ENCODE assay signal across 12 mouse cellular contexts in genomic region chr12:70712322-70713024, GRCm38 (mm10).
DNase-seq lines count a peak whose midpoint lies in the region; TF ChIP-seq lines count a peak whose summit lies in the region.
"Had no signal": no experiment of that assay in that cellular context is flagged by ENCODE, and none has a peak within 500 bp of the region (broad histone marks: within the 10 kb centered on the region; RNA-seq: fewer than 3 reads in every experiment).

No protein-coding gene starts in this region.

- TF ChIP-seq CTCF in gastrocnemius, adult 2 months (IDR thresholded peaks at IDR 0.05), result no peak
- TF ChIP-seq CTCF in left cerebral cortex, adult 2 months (IDR thresholded peaks at IDR 0.05), result no peak
- TF ChIP-seq CTCF in ES-Bruce4 (IDR thresholded peaks at IDR 0.05; ENCODE audit: low read depth, low read length), result no peak

- H3K4me3 ChIP-seq in gastrocnemius, adult 2 months, result no peak overlapping the region
- H3K4me3 ChIP-seq in left cerebral cortex, adult 2 months, result no peak overlapping the region
- H3K4me3 ChIP-seq in ES-Bruce4 (ENCODE audit: low read depth, low read length), result no peak overlapping the region
- H3K4me3 ChIP-seq: heart, embryonic 13.5 days; midbrain, embryonic 15.5 days had no signal

- intact Hi-C loops in gastrocnemius, adult 2 months (cut with DNase I), result no loop called here
- intact Hi-C loops in left cerebral cortex, adult 2 months (cut with DNase I), result loop anchor here (2.0 to 5.0 kb wide), 4 partner anchors 65 to 165 kb away; no protein-coding TSS in a partner anchor
- intact Hi-C loops in left cerebral cortex, postnatal 10 days (cut with DNase I), result loop anchor here (5.0 to 10.0 kb wide), 2 partner anchors 115 to 192 kb away; partner anchors contain the start of gene Frmd6
- intact Hi-C loops in left cerebral cortex, postnatal 36 days (cut with DNase I), result no loop called here

- peak overlapping the region; percentile 41; the same call in 1 of the 2 replicates for H3K27ac ChIP-seq in gastrocnemius, adult 2 months
- H3K27ac ChIP-seq in left cerebral cortex, adult 2 months, result peak overlapping the region; percentile 94
- peak overlapping the region; percentile 81 for H3K27ac ChIP-seq in ES-Bruce4 (ENCODE audit: insufficient read depth, low read length)
- H3K27ac ChIP-seq: heart, embryonic 13.5 days; midbrain, embryonic 15.5 days had no signal

- TF ChIP-seq EP300 in ES-Bruce4 (IDR thresholded peaks at IDR 0.05; ENCODE audit: insufficient read depth, low read depth, low read length), result peak; percentile 78

- H3K9ac ChIP-seq in ES-Bruce4 (ENCODE audit: low read depth, poor library complexity, severe bottlenecking), result no peak overlapping the region
- H3K9ac ChIP-seq: heart, embryonic 13.5 days; midbrain, embryonic 15.5 days had no signal

- H3K4me1 ChIP-seq in ES-Bruce4 (ENCODE audit: control insufficient read depth, insufficient read depth, low read length), result peaks cover 10% of the 10 kb centered on the region
- H3K4me1 ChIP-seq: midbrain, embryonic 15.5 days had no signal

- no peak for TF ChIP-seq POLR2A in ES-Bruce4 (IDR thresholded peaks at IDR 0.05; ENCODE audit: insufficient read depth, low read length)

- 0 out of 2 replicates have a peak, but pooled peaks cover 2% of the 10 kb centered on the region for H3K9me3 ChIP-seq in ES-Bruce4 (replicated peaks; ENCODE audit: control insufficient read depth, insufficient read depth, low read length, poor library complexity, severe bottlenecking)
- H3K9me3 ChIP-seq: heart, embryonic 13.5 days; midbrain, embryonic 15.5 days had no signal

- no peak for DNase-seq in gastrocnemius, adult 2 months
- no peak for DNase-seq in gastrocnemius, postnatal 4 days (ENCODE audit: low spot score in 2 of 2)
- DNase-seq in left cerebral cortex, adult 2 months (ENCODE audit: extremely low spot score in 1 of 2, low spot score in 2 of 2), result no peak
- DNase-seq in left cerebral cortex, postnatal 10 days (ENCODE audit: extremely low spot score in 1 of 2, low spot score in 2 of 2), result no peak
- DNase-seq in left cerebral cortex, postnatal 36 days (ENCODE audit: low spot score in 2 of 2), result peak; percentile 41 to 50
- DNase-seq in urinary bladder, postnatal 25 days (ENCODE audit: low spot score), result no peak
- DNase-seq in embryo, embryonic 9.5 days (ENCODE audit: extremely low spot score), result no peak
- DNase-seq: adrenal gland, adult 2 months; cerebellum, adult 9-10 months had no signal

- no peaks in the 10 kb centered on the region for H3K36me3 ChIP-seq in ES-Bruce4 (ENCODE audit: control insufficient read depth, insufficient read depth, low read length, poor library complexity, severe bottlenecking)
- H3K36me3 ChIP-seq: heart, embryonic 13.5 days; midbrain, embryonic 15.5 days had no signal

- H3K27me3 ChIP-seq in ES-Bruce4 (ENCODE audit: control insufficient read depth, insufficient read depth, low read length, poor library complexity, severe bottlenecking), result no peaks in the 10 kb centered on the region
- H3K27me3 ChIP-seq: heart, embryonic 13.5 days; midbrain, embryonic 15.5 days had no signal

Comparison
In these comparisons a context has a peak if more than half of its experiments do, and no peak if none do; other contexts are left out.
1. DNase-seq: peak in left cerebral cortex, postnatal 36 days (2 of 2); none in gastrocnemius, adult 2 months (single experiment), gastrocnemius, postnatal 4 days (0 of 2), left cerebral cortex, adult 2 months (0 of 2), left cerebral cortex, postnatal 10 days (0 of 2), urinary bladder, postnatal 25 days (single experiment) and embryo, embryonic 9.5 days (single experiment).
2. intact Hi-C loops: an anchor here in left cerebral cortex, adult 2 months (2.0 to 5.0 kb wide) and left cerebral cortex, postnatal 10 days (5.0 to 10.0 kb wide); none called in gastrocnemius, adult 2 months and left cerebral cortex, postnatal 36 days.
3. H3K27ac ChIP-seq: peak in every context shown above with its lines; median percentile 94 in left cerebral cortex, adult 2 months; 81 in ES-Bruce4; 41 in gastrocnemius, adult 2 months.